In the genomic region with DNA sequence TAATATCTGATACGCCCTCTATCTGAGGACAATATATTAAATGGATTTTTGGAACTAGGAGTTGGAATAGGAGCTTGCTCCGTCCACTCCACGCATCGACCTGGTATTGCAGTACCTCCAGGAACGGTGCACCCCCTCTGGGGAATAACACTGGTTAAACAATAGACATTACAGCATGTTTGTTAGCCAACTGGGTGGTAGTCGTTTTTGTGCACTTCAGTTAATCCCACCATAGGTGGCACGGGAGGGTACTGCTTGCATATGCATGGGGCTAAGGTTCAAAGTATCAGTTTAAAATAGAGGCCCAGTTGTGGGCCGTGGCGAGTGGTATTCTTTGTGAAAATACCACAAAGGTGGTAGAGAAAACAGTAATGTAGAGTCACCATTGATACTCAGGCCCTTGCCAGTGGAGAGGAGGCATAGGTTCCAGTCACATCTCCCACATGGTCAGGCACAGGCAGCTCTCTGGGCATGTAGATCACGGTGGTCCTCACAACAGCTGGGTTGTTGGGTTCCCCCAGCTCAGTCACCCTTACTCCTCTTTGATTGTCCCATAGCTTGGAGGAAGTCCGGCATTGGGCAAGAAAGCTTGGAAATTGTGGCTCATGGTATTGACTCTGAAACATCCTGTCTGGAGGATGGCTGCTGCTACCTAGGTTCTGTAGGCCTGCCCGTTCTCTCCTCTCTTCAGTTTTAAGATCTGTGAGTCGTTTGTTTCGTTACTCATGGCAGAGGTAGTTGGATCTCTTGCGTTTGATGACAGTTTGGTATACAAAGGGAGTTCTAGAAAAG, we compare ENCODE assay signal across 8 mouse cellular contexts. TPM values are rescaled to one million over a fixed set of nuclear protein-coding genes. Genes with fewer than 3 reads are reported as not detected.
DNase-seq lines count a peak whose midpoint lies in the region; ATAC-seq and TF ChIP-seq lines count a peak whose summit lies in the region.

No protein-coding gene starts in this region.

- no peaks in the 10 kb centered on the region for H3K27me3 ChIP-seq in C2C12 (ENCODE audit: control insufficient read depth, insufficient read depth, insufficient read length)
- H3K27me3 ChIP-seq in kidney, embryonic 15.5 days, result no peaks in the 10 kb centered on the region
- no peaks in the 10 kb centered on the region for H3K27me3 ChIP-seq in liver, postnatal 0 days (ENCODE audit: insufficient read depth, low read length)
- no peaks in the 10 kb centered on the region for H3K27me3 ChIP-seq in neural tube, embryonic 14.5 days (ENCODE audit: control insufficient read depth, insufficient read depth, low read length)

- H3K4me3 ChIP-seq in C2C12 (ENCODE audit: insufficient read depth, poor library complexity, severe bottlenecking), result peak overlapping the region; percentile 19
- peak overlapping the region; percentile 48 for H3K4me3 ChIP-seq in cortical plate, adult 2 months (ENCODE audit: insufficient read depth, low read length)
- H3K4me3 ChIP-seq in kidney, embryonic 15.5 days (replicated peaks), result peak overlapping the region; percentile 47
- H3K4me3 ChIP-seq in liver, postnatal 0 days (ENCODE audit: low read depth, low read length), result peak overlapping the region; percentile 47
- H3K4me3 ChIP-seq in neural tube, embryonic 14.5 days (ENCODE audit: low read depth, low read length), result peak overlapping the region; percentile 36

- H3K9ac ChIP-seq in kidney, embryonic 15.5 days, result peak overlapping the region; percentile 15; the same call in 1 of the 2 replicates
- peak overlapping the region; percentile 81 for H3K9ac ChIP-seq in liver, postnatal 0 days (replicated peaks)
- H3K9ac ChIP-seq in neural tube, embryonic 14.5 days (replicated peaks; ENCODE audit: low read depth, low read length), result peak overlapping the region; percentile 43

- H3K4me2 ChIP-seq in kidney, embryonic 15.5 days, result peak overlapping the region; percentile 70
- H3K4me2 ChIP-seq in liver, postnatal 0 days (ENCODE audit: low read depth, low read length), result peak overlapping the region; percentile 86
- H3K4me2 ChIP-seq in neural tube, embryonic 14.5 days (ENCODE audit: low read depth, low read length), result peak overlapping the region; percentile 50

- no peak for TF ChIP-seq POLR2A in cortical plate, adult 2 months (IDR thresholded peaks at IDR 0.05; ENCODE audit: extremely low read depth, insufficient read depth, low read length)

- H3K36me3 ChIP-seq in C2C12 (ENCODE audit: control insufficient read depth, insufficient read depth), result no peaks in the 10 kb centered on the region
- H3K36me3 ChIP-seq in kidney, embryonic 15.5 days, result no peaks in the 10 kb centered on the region
- H3K36me3 ChIP-seq in liver, postnatal 0 days (replicated peaks; ENCODE audit: insufficient read depth, low read length), result no peaks in the 10 kb centered on the region
- no peaks in the 10 kb centered on the region for H3K36me3 ChIP-seq in neural tube, embryonic 14.5 days (ENCODE audit: control insufficient read depth, insufficient read depth, low read length)

- no peak; the same call in 1 of the 2 replicates for TF ChIP-seq EP300 in liver, postnatal 0 days (IDR thresholded peaks at IDR 0.05; ENCODE audit: low read depth)

- H3K79me2 ChIP-seq in C2C12 (ENCODE audit: control insufficient read depth, insufficient read depth), result no peaks in the 10 kb centered on the region

- DNase-seq in T-cell, adult 2 months (ENCODE audit: low spot score), result peak; percentile 59
- peak; percentile 18 to 63 for DNase-seq in heart, adult 9 months (ENCODE audit: low spot score in 2 of 2)
- DNase-seq in liver, postnatal 0 days, result peak; percentile 69
- peak; percentile 75 for DNase-seq in thymus, postnatal 0 days (ENCODE audit: low spot score)

- H3ac ChIP-seq in C2C12 (ENCODE audit: control insufficient read depth, insufficient read length, low read depth), result no peak overlapping the region

- no peaks in the 10 kb centered on the region for H3K9me3 ChIP-seq in kidney, embryonic 15.5 days (replicated peaks)
- H3K9me3 ChIP-seq in liver, postnatal 0 days (ENCODE audit: low read length), result no peaks in the 10 kb centered on the region
- no peaks in the 10 kb centered on the region for H3K9me3 ChIP-seq in neural tube, embryonic 14.5 days (ENCODE audit: control insufficient read depth, low read length)

- peak; percentile 93 for ATAC-seq in kidney, embryonic 15.5 days (replicated peaks; ENCODE audit: low FRiP score)
- ATAC-seq in liver, postnatal 0 days, result peak; percentile 87
- peak; percentile 72 for ATAC-seq in neural tube, embryonic 14.5 days (ENCODE audit: low read depth)

- 3% methylated on average over 15 of the region's 15 CpGs for WGBS in kidney, embryonic 15.5 days
- WGBS in liver, postnatal 0 days (ENCODE audit: insufficient replicate concordance), result 2% methylated on average over 15 of the region's 15 CpGs
- 6% methylated on average over 15 of the region's 15 CpGs for WGBS in neural tube, embryonic 14.5 days

- H3K79me3 ChIP-seq in C2C12 (ENCODE audit: low read depth), result no peaks in the 10 kb centered on the region

- H3K4me1 ChIP-seq in cortical plate, adult 2 months (ENCODE audit: control insufficient read depth, insufficient read depth, low read length), result no peaks in the 10 kb centered on the region; the same call in 1 of the 2 replicates
- H3K4me1 ChIP-seq in kidney, embryonic 15.5 days, result peaks cover 22% of the 10 kb centered on the region
- H3K4me1 ChIP-seq in liver, postnatal 0 days (ENCODE audit: insufficient read depth), result peaks cover 22% of the 10 kb centered on the region
- H3K4me1 ChIP-seq in neural tube, embryonic 14.5 days (ENCODE audit: control insufficient read depth, insufficient read depth, low read length), result peaks cover 5% of the 10 kb centered on the region

- TF ChIP-seq CTCF in C2C12 (IDR thresholded peaks at IDR 0.05; ENCODE audit: control insufficient read depth, insufficient read depth, insufficient read length), result no peak
- TF ChIP-seq CTCF in cortical plate, adult 2 months (IDR thresholded peaks at IDR 0.05; ENCODE audit: extremely low read depth, insufficient read depth, low read length), result no peak
- TF ChIP-seq CTCF in liver, postnatal 0 days (IDR thresholded peaks at IDR 0.05; ENCODE audit: low read depth), result peak; percentile 31

- no peak overlapping the region for H3K27ac ChIP-seq in cortical plate, adult 2 months (ENCODE audit: insufficient read depth, low read length)
- peak overlapping the region; percentile 97 for H3K27ac ChIP-seq in kidney, embryonic 15.5 days
- H3K27ac ChIP-seq in liver, postnatal 0 days (ENCODE audit: low read depth), result peak overlapping the region; percentile 94
- peak overlapping the region; percentile 74 for H3K27ac ChIP-seq in neural tube, embryonic 14.5 days (ENCODE audit: low read depth, low read length)

TF ChIP-seq in C2C12, 6 proteins besides CTCF, POLR2A, EP300 and RAD21:
- TF ChIP-seq CEBPB (IDR thresholded peaks at IDR 0.05; ENCODE audit: low read depth) (peak; percentile 25), MAX (IDR thresholded peaks at IDR 0.05) (peak; percentile 11), MYOD1 (IDR thresholded peaks at IDR 0.05; ENCODE audit: control insufficient read depth, insufficient read length, low read depth) (peak; percentile 40), MYOG (IDR thresholded peaks at IDR 0.05; ENCODE audit: control insufficient read depth, extremely low read depth, insufficient read length) (no peak), USF1 (IDR thresholded peaks at IDR 0.05; ENCODE audit: low read depth) (no peak)

RNA-seq across cellular contexts. Expression of a gene that starts 28.9 kb away (rescaled TPM):
- 16.8 TPM for polyA plus RNA-seq in C2C12 (2012; fragmentation: generic; extraction: Trizol)
- 7.2 and 7.4 TPM in 2 replicates for polyA plus RNA-seq in cortical plate, adult 2 months (2012; rRNA removed)
- polyA plus RNA-seq in kidney, embryonic 15.5 days (2015; fragmentation: Nextera tagmentation; extraction: Ambion mirVana), result 53.8 and 54.9 TPM in 2 replicates
- 132 and 143 TPM in 2 replicates for polyA plus RNA-seq in liver, postnatal 0 days (2015; fragmentation: Nextera tagmentation; extraction: Ambion mirVana)
- 7.6 and 8.5 TPM in 2 replicates for polyA plus RNA-seq in neural tube, embryonic 14.5 days (2014; fragmentation: Nextera tagmentation; extraction: Ambion mirVana)
- 15.3 and 15.6 TPM in 2 replicates for polyA plus RNA-seq in thymus, postnatal 0 days (2015; fragmentation: Nextera tagmentation; extraction: Ambion mirVana)

RNA-seq across cellular contexts. Expression of a gene that starts 28.9 kb away (rescaled TPM):
- 0.22 TPM for polyA plus RNA-seq in C2C12 (2012; fragmentation: generic; extraction: Trizol)
- 15.9 and 18.2 TPM in 2 replicates for polyA plus RNA-seq in cortical plate, adult 2 months (2012; rRNA removed)
- polyA plus RNA-seq in kidney, embryonic 15.5 days (2015; fragmentation: Nextera tagmentation; extraction: Ambion mirVana), result 4.8 and 5.0 TPM in 2 replicates
- polyA plus RNA-seq in liver, postnatal 0 days (2015; fragmentation: Nextera tagmentation; extraction: Ambion mirVana), result 0.22 and 0.29 TPM in 2 replicates
- 35.2 and 35.5 TPM in 2 replicates for polyA plus RNA-seq in neural tube, embryonic 14.5 days (2014; fragmentation: Nextera tagmentation; extraction: Ambion mirVana)
- 7.1 and 8.0 TPM in 2 replicates for polyA plus RNA-seq in thymus, postnatal 0 days (2015; fragmentation: Nextera tagmentation; extraction: Ambion mirVana)

RNA-seq across cellular contexts. Expression of a gene that starts 43.2 kb away (rescaled TPM):
- 1.6 TPM for polyA plus RNA-seq in C2C12 (2012; fragmentation: generic; extraction: Trizol)
- 3.2 and 3.8 TPM in 2 replicates for polyA plus RNA-seq in cortical plate, adult 2 months (2012; rRNA removed)
- 5.4 and 5.7 TPM in 2 replicates for polyA plus RNA-seq in kidney, embryonic 15.5 days (2015; fragmentation: Nextera tagmentation; extraction: Ambion mirVana)
- polyA plus RNA-seq in liver, postnatal 0 days (2015; fragmentation: Nextera tagmentation; extraction: Ambion mirVana), result 10.0 and 10.5 TPM in 2 replicates
- polyA plus RNA-seq in neural tube, embryonic 14.5 days (2014; fragmentation: Nextera tagmentation; extraction: Ambion mirVana), result 3.0 and 3.1 TPM in 2 replicates
- polyA plus RNA-seq in thymus, postnatal 0 days (2015; fragmentation: Nextera tagmentation; extraction: Ambion mirVana), result 74.9 and 80.1 TPM in 2 replicates

RNA-seq across cellular contexts. Expression of a gene that starts 52.0 kb away (rescaled TPM):
- polyA plus RNA-seq in C2C12 (2012; fragmentation: generic; extraction: Trizol), result 25.0 TPM
- polyA plus RNA-seq in cortical plate, adult 2 months (2012; rRNA removed), result 12.4 and 13.0 TPM in 2 replicates
- polyA plus RNA-seq in kidney, embryonic 15.5 days (2015; fragmentation: Nextera tagmentation; extraction: Ambion mirVana), result 54.5 and 59.4 TPM in 2 replicates
- 10.3 and 10.8 TPM in 2 replicates for polyA plus RNA-seq in liver, postnatal 0 days (2015; fragmentation: Nextera tagmentation; extraction: Ambion mirVana)
- polyA plus RNA-seq in neural tube, embryonic 14.5 days (2014; fragmentation: Nextera tagmentation; extraction: Ambion mirVana), result 17.1 and 20.7 TPM in 2 replicates
- 51.1 and 53.0 TPM in 2 replicates for polyA plus RNA-seq in thymus, postnatal 0 days (2015; fragmentation: Nextera tagmentation; extraction: Ambion mirVana)

Comparison
In these comparisons a context has a peak if more than half of its experiments do, and no peak if none do; other contexts are left out.
1. H3K9ac ChIP-seq: peak in every context shown above with its lines; median percentile 81 in liver, postnatal 0 days; 43 in neural tube, embryonic 14.5 days; 15 in kidney, embryonic 15.5 days.